Mouse (Mus musculus) T-helper 2 cell (primary cell): ENCODE measurements at regions not wholly inside any gene's neighbourhood (a gene's known extent, or its start where the extent isn't known, plus 50 kb on each side); places are given as distances from the start of the nearest gene placed in this dataset.

Experiments used
- in situ Hi-C: fragments of 300-600 bp; cut with MboI, MseI; formaldehyde crosslinking; loops from one replicate; pipeline ENCODE4 v1.15.1; 2025; ENCODE audit warnings: high pct_unique_total_duplicates

GRCm38 (mm10) chr14:25208221-25209056, 250.5 kb upstream of the Zmiz1 start:
- in situ Hi-C loops: no loop called here

GRCm38 (mm10) chr14:25213056-25213455, 245.9 kb upstream of the Zmiz1 start:
- in situ Hi-C loops: no loop called here

DNA sequence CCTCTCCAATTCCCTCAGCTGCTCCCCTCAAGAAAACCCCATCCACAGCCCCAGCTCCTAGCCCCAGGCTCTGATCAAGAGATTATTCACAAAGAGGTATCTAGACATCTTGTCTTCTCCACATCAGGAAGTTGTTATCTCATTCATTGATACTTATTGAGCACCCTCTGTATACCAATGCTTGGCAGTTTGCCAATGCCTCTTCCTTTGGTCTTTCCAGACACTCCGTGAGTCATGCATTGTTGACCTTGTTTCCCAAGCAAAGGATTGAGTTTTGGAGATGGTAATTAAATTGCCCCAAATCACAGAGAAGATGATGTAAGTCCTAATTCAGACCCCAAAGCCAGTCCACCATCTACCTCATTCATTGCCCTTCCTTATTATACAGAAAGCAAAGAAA, 235.9 kb upstream of the Zmiz1 start:
- in situ Hi-C loops: no loop called here

GRCm38 (mm10) chr14:25225214-25225613, 233.8 kb upstream of the Zmiz1 start:
- in situ Hi-C loops: no loop called here

- in situ Hi-C loops: no loop called here
Measured at GRCm38 (mm10) chr14:25226155-25226839, 232.7 kb upstream of the Zmiz1 start.

- in situ Hi-C loops: no loop called here
Measured at GRCm38 (mm10) chr14:25226840-25227506, 232.0 kb upstream of the Zmiz1 start.

DNA sequence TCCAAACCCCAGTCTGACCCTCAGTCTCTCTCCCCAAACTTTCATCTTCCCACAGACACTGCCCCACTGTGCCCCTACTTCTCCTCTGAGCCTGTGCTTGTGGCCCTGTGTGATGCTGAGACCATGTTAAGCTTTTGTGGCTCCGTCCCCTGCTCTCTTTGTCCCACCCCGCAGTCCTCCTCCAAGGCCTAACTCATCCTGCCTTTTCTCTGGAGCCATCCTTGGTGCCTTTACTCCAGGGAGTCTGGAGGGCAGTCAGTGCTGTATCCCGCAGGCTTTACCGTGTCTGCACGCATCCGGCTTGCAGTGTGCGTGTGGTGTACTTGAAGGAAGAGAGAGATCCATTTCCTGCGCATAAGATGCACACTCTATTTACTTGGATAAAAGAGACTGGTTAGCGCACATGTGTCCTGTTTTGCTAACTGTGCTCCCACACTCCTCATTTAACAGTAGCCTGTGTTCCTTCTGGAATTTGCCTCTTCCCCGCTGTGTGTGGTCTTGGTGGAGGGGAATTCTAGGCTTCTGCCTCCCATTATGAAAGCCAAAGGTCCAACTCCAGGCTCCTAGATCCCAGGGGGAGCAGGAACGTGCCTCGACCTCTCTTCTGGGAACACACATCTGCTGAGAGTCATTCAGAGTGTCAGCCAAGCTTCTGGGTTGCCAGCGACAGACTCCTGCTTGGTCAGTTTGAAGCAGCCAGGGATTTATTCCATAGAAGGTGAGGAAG, 230.5 kb upstream of the Zmiz1 start:
- in situ Hi-C loops: no loop called here

DNA sequence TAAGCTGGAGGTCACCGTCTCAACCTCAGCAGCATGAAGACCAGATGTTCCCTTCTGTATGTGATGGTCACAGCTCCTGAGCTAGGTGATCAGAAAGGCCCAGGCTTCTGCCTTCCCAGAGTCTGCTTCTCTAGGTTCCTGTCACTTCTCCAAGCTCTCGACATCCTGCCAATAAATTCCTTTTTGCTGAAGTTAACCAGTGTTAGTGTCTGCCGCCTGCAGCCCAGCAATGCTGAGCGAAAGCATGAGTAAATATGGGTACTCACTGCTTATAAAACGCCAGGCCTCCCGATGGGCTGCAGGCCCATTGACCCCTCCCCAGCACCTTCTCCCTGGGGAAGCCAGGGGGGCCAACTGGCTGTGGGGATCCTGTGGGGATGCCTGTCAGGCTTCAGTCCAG, 229.4 kb upstream of the Zmiz1 start:
- in situ Hi-C loops: no loop called here

DNA sequence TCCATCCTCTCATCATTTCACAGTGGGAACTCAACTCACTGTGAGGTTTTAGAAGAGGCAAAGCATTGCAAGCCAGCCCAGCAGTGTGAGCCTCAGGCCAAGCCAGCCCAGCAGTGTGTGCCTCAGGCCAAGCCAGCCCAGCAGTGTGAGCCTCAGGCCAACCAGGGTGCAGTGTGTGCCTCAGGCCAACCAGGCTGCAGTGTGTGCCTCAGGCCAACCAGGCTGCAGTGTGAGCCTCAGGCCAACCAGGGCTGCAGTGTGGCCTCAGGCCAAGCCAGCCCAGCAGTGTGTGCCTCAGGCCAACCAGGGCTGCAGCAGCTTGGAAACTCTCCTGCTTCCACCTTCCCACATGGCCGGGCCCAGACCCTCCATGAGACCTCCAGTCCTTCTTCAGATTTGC, 227.1 kb upstream of the Zmiz1 start:
- in situ Hi-C loops: no loop called here

DNA sequence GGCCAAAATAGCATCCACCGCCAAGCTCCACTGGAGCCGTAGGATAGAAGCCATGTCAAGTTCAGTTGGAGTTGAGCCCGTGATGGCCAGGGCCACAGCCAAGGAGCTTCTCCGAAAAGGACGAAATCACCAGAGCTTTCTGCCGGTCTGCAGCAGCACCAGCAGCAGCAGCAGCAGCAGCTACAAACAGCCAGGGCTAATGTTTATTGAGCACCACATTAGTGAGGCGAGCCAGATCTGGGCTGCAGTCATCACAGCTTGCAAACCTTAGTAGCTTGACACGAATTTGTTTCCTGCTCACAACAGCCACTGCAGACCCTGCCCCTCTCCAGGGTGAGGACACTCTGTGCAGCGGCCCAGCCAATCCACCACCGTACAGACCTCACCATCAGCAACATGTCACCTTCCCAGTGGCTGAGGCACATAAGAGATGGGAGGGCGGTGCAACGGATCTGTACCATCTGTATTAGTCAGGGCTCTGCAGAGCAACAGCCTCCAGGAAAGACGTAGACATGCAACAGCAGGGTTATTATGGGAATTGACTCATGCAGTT, 222.5 kb upstream of the Zmiz1 start:
- in situ Hi-C loops: no loop called here

- in situ Hi-C loops: no loop called here
Measured at GRCm38 (mm10) chr14:25239335-25239960, 219.5 kb upstream of the Zmiz1 start.

DNA sequence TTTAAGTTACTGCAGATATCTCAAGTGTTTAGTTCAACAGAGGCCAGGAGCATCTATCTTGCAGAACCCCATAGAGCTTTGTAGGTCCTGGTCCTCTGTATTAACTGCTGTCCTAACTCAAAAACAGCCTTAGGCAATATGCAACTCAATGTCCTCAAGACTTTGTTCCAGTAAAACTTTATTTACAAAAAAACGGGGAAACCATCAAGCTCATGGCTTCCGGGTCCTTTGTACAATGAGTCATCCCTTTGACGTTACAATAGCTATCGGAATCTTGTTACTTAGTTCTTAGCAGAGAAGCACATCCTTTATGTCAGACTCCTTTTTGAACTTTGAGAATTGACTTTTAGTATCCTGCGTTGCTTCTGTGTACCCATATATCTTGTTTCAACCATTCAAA, 216.2 kb upstream of the Zmiz1 start:
- in situ Hi-C loops: no loop called here

GRCm38 (mm10) chr14:25243289-25243688, 215.7 kb upstream of the Zmiz1 start:
- in situ Hi-C loops: no loop called here

DNA sequence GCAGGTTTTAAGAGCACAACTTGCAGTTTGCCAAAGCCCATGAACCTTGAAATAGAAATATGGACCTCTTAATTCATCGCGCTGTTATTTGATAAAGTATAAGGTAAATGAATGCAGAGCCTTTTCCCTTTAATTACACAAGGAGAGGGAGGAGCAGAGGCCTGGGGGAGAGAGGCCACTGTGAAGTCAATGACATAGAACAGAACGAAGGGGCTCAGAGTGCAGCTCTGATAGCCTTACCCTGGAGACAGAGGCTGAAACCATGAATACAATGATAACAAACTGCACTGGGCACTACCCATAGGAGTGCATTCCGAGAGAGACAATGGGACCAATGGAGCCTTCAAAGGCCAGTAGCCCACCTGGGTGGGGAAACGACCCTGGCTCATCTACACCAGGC, 215.3 kb upstream of the Zmiz1 start:
- in situ Hi-C loops: no loop called here

DNA sequence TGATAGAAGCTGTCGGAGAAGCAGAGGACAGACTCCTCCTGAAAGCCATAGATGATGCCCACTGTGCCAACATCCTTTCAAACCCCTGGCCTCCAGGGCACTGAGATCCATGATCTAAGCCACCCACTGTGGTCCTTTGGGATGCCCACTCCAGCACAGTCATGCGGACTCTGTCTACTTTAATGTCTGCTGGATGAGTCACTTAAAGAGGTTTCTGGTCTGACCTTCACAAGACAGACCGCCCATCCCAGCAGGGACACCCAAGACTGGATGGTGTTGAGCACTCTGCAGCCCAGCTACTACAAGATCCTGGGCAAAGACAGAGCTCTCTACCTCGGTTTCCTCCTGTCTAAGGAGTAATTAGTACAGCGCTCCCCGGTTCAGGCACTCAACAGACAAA, 214.1 kb upstream of the Zmiz1 start:
- in situ Hi-C loops: no loop called here

DNA sequence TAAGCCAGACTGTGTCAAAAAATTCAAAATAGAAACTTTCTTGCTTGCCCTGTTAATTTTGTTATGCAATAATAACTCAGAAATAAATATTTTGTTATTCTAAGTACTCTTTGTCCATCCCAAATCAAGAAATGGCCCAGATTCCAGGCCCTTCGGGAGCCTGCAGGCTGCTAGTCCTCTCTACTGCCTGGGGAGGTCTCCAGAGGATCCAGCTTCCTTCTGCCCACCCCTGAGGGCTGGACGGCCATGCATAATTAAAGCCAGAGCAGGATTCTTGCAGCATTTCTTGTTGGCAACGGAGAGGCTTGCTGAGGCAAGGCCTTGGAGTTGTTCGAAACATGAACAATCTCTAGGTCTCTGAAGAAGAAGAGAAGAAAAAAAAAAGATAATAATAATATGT, 213.3 kb upstream of the Zmiz1 start:
- in situ Hi-C loops: no loop called here

DNA sequence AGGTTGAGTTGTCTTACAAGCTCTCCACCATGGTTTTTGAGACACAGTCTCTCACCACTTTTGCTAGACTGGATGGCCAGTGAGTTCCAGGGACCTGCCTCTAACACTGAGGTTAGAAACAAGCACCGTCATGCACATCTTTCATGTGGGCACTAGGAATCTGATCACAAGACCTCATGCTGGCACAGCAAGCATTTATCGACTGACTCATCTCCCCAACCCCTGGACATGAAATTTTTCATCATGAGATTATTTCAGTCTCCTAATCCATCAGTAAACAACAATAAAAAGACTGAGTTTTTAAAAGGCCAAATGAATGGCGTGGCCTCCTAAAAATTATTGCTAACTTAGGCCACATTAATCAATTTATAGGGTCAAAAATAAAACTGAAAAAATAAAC, 210.0 kb upstream of the Zmiz1 start:
- in situ Hi-C loops: no loop called here

DNA sequence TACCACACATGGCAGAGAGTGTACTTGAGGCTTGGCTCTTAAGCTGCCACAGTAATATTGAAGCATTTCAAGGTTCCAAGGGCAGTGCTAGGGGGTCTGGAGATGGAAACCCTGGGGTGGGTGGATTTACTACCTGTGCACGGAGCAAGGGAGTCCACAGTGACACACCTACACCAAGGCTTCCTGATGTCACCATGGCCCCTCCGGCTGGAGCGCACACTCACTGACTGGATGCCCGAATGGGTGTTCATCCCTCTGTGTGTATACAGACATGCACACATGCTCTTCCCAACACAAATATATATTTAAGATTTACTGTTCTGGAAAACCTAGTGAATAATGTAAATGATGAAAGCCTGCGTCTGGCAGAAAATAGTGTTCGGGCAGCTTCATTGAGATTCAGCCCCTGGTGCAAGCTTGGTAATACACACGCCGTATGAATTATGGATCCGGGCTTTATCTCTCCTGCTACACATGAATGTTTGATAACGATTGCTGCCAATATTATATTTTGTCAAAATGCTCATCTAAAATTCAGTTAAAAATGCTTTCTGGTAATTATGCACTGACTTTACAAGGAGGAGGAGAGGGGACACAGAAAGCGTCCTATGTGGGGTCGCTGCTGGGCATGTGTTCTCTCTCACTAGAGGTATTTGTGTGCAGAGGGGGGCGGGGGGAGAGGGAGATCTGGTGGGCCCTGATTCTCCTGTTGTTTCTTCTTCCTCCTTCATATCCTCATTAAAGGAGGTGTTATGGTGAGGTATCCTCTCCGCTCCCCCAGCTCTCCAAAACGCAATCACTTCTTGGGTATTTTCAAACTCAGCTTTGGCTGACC, 205.8 kb upstream of the Zmiz1 start:
- in situ Hi-C loops: no loop called here

DNA sequence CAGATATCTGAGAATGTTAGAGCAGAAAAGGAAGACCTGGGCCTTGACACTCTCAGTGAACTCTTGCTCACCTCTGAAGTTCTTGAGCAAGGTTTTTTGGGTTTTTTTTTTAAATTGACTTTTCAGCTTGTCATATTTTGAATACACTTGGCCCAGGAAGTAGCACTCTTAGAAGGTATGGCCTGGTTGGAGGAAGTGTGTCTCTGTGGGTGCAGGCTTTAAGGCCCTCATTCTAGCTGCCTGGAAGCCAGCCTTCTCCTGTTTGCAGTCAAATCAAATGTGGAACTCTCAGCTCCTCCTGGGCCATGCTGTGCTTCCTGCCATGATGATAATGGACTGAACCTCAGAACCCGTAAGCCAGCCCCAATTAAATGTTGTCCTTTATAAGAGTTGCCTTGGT, 195.9 kb upstream of the Zmiz1 start:
- in situ Hi-C loops: no loop called here

GRCm38 (mm10) chr14:25266846-25267245, 192.1 kb upstream of the Zmiz1 start:
- in situ Hi-C loops: no loop called here
